Mouse (Mus musculus) forebrain, embryonic 16.5 days (tissue): ENCODE data around the gene Stx1b. TPM values are rescaled to one million over a fixed set of nuclear protein-coding genes. Genes with fewer than 3 reads are reported as not detected.
"Not testable (repeated sequence)": the region's sequence is repeated elsewhere in the genome, so short reads cannot be mapped to it uniquely, and the experiment has no call there.

Experiments
- ATAC-seq: fragments of 200-750 bp; cut with Nextera tagmentation; 2 replicates; pipeline ENCODE4 v1.8.0; 2017; ENCODE audit warnings: mild to moderate bottlenecking, moderate library complexity
- H3K27ac ChIP-seq: fragments of 300-500 bp; sonication (generic); 2 replicates; pipeline ENCODE4 v1.5.1; 2014; ENCODE audit warnings: low read length, control low read depth
- H3K27me3 ChIP-seq: fragments of 300-500 bp; sonication (generic); replicated peaks from 2 replicates; pipeline ENCODE4 v1.6.1; 2014; ENCODE audit warnings: low read length; ENCODE audit not compliant: control insufficient read depth, insufficient read depth
- H3K36me3 ChIP-seq: fragments of 300-500 bp; sonication (generic); 2 replicates; pipeline ENCODE4 v1.6.1; 2014; ENCODE audit not compliant: control insufficient read depth, insufficient read depth
- H3K4me1 ChIP-seq: fragments of 300-500 bp; sonication (generic); replicated peaks from 2 replicates; pipeline ENCODE4 v1.6.1; 2014; ENCODE audit warnings: low read length; ENCODE audit not compliant: control insufficient read depth, insufficient read depth
- H3K4me2 ChIP-seq: fragments of 300-500 bp; sonication (generic); 2 replicates; pipeline ENCODE4 v1.6.1; 2014; ENCODE audit warnings: mild to moderate bottlenecking, low read length, control low read depth
- H3K4me3 ChIP-seq: fragments of 300-500 bp; sonication (generic); replicated peaks from 2 replicates; pipeline ENCODE4 v1.5.1; 2014; ENCODE audit warnings: mild to moderate bottlenecking, low read length, control low read depth
- H3K9ac ChIP-seq: fragments of 300-500 bp; sonication (generic); replicated peaks from 2 replicates; pipeline ENCODE4 v1.6.1; 2014; ENCODE audit warnings: low read depth, low read length, control low read depth
- H3K9me3 ChIP-seq: fragments of 300-500 bp; sonication (generic); 2 replicates; pipeline ENCODE4 v1.6.1; 2016; ENCODE audit warnings: low read length; ENCODE audit not compliant: control insufficient read depth
- WGBS: fragments of 180-500 bp; shearing (Covaris S2); extraction: QIAGEN DNeasy Blood & Tissue Kit; methylation state at CpG from one replicate; pipeline ENCODE4 v1.1.7; 2014; 5-methylcytosine and 5-hydroxymethylcytosine counted together
- polyA plus RNA-seq: library from polyadenylated mRNA; unstranded; fragments of >200 nt; fragmentation: Nextera tagmentation; extraction: Ambion mirVana; gene quantifications from 2 replicates; pipeline ENCODE4 v1.2.1, GENCODE M21; 2015

Gene Stx1b
- polyA plus RNA-seq, 1 experiment from 2014 or later, result 50.8 TPM

DNA sequence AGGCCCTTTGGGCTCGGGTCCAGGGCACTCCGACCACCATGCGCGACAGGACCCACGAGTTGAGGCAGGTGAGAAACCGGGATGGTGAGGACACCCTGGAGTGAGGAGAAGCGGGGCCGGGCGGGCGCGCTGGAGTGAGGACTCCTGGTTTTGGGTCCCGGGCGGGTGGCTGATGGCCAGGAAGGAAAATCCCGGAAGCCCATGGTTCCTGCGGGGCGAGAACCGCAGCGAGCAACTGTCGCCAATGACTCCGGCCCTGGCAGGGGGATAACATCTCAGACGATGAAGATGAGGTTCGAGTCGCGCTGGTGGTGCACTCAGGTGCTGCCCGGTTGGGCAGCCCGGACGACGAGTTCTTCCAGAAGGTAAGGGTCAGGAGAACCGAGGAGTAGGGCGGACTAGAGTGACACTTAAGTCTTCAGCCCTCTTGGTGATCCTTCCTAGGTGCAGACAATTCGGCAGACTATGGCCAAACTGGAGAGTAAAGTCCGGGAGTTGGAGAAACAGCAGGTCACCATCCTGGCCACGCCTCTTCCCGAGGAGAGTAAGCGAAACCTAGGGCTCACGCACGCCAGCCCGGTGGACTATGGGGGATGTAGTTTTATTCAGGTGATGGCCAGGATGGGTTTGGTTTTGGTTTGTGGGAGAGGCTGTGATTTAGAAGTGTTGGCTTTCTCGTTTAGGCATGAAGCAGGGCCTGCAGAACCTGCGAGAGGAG, 17.8 kb upstream of the Stx1b start:
- H3K4me1 ChIP-seq, result peaks cover 7% of the 10 kb centered on the region
- H3K27me3 ChIP-seq, result no peaks in the 10 kb centered on the region
- H3K4me2 ChIP-seq, result peak overlapping the region; percentile 93
- H3K4me3 ChIP-seq, result peak overlapping the region; percentile 71
- WGBS, result under 1% methylated on average over 40 of the region's 40 CpGs
- H3K36me3 ChIP-seq, result no peaks in the 10 kb centered on the region
- H3K9ac ChIP-seq, result peak overlapping the region; percentile 45
- peak; percentile 49 for ATAC-seq
- H3K9me3 ChIP-seq, result no peaks in the 10 kb centered on the region
- peak overlapping the region; percentile 80 for H3K27ac ChIP-seq

DNA sequence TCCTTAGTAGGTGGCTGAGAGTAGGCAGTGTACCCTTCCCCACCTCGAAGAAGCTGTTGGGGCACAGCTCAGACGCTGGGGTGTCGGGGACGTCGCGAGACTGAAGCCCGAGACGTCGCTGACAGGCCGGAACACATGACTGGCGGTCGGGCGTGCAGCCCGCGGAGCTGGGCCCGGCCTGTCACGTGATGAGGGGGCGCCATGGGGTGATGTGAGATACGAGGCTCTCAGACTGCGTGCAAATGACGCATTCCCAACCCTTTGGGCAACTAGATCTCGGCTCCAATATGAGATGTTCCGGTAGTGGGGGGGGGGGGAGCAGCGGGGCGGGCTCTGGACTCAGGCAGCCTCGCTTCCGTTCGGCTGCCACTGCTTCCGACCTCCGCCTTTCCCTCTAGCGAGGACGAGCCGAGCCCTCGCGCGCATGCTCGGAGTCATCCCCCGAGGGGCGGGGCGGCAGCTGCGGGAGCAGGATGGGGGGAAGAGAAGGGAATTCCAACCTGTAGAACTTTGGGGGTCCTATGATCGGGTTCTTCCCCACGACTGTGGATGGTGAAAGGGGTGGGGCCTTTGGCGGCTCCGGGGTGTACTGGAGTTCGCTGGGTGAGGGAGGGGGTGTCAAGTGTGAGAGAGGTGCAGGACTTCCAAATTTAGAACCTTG, 17.1 kb upstream of the Stx1b start:
- no peaks in the 10 kb centered on the region for H3K27me3 ChIP-seq
- H3K9ac ChIP-seq, result peak overlapping the region; percentile 67
- H3K9me3 ChIP-seq, result no peaks in the 10 kb centered on the region
- H3K4me3 ChIP-seq, result peak overlapping the region; percentile 71
- peak; percentile 94 for ATAC-seq
- under 1% methylated on average over 44 of the region's 46 CpGs for WGBS
- H3K36me3 ChIP-seq, result no peaks in the 10 kb centered on the region
- H3K27ac ChIP-seq, result peak overlapping the region; percentile 80
- peak overlapping the region; percentile 93 for H3K4me2 ChIP-seq
- H3K4me1 ChIP-seq, result peaks cover 7% of the 10 kb centered on the region

DNA sequence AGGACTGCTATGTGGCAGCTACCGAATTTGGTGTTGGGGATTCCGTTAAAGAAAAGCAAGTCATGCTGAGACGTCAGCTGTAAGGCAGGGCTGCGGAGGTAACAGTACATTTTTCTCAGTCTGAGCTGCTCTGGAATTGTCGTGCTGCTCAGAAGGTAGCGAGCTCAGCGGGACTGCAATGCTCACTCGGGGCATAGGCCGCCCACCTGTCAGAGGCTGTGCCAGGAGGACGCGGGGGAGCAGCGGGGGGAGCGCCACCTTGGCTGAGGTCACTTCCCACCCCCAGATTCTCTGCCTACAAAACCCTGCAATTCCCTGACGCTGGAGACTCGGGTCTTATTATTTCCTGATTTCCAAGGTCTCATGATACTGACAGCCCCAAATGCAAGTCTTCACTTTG, 16.5 kb upstream of the Stx1b start:
- ATAC-seq, result peak; percentile 20
- H3K4me3 ChIP-seq, result peak overlapping the region; percentile 71
- 1% methylated on average over 15 of the region's 15 CpGs for WGBS
- peak overlapping the region; percentile 80 for H3K27ac ChIP-seq
- H3K36me3 ChIP-seq, result no peaks in the 10 kb centered on the region
- H3K27me3 ChIP-seq, result no peaks in the 10 kb centered on the region
- peak overlapping the region; percentile 93 for H3K4me2 ChIP-seq
- H3K9me3 ChIP-seq, result no peaks in the 10 kb centered on the region
- H3K9ac ChIP-seq, result peak overlapping the region; percentile 67
- H3K4me1 ChIP-seq, result peaks cover 7% of the 10 kb centered on the region

DNA sequence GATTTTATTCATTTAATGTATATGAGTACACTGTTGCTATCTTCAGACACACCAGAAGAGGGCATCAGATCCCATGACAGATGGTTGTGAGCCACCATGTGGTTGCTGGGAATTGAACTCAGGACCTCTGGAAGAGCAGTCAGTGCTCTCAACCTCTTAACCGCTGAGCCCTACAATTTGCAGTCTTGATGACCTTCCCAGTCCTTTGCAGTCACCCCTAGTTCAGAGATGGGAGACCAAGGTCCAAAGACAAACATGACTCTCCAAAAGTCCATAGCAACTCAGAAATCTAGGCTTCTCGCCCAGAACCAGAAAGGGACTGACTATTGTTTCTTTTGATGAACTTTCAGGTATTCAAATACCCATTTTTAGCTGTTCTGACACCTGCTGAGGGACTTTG, 15.7 kb upstream of the Stx1b start:
- not testable (repeated sequence) for ATAC-seq

DNA sequence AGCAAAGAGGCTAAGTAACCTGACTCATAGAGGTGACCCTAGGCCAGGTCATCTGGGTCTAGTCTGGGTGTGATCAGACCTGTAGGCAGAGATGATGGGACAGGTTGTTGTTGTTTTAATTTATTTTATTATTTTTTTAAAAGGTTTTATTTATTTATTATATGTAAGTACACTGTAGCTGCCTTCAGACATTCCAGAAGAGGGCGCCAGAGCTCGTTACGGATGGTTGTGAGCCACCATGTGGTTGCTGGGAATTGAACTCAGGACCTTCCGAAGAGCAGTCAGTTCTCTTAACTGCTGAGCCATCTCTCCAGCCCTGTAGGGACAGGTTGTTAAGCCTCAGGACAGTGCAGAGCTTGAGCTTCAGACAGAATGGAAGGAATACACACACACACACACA, 13.5 kb upstream of the Stx1b start:
- not testable (repeated sequence) for H3K4me1 ChIP-seq, H3K27me3 ChIP-seq, H3K9me3 ChIP-seq, ATAC-seq, H3K9ac ChIP-seq, H3K4me2 ChIP-seq, H3K4me3 ChIP-seq, H3K27ac ChIP-seq, H3K36me3 ChIP-seq
- 73% methylated on average over 4 of the region's 4 CpGs for WGBS

More for the DNA sequence above, 15.7 kb upstream of the Stx1b start:
- H3K36me3 ChIP-seq, H3K9me3 ChIP-seq, H3K27ac ChIP-seq, H3K4me2 ChIP-seq, H3K9ac ChIP-seq, H3K4me1 ChIP-seq, H3K27me3 ChIP-seq, H3K4me3 ChIP-seq: not testable (repeated sequence)
- WGBS, result 84% methylated on average over 2 of the region's 2 CpGs

DNA sequence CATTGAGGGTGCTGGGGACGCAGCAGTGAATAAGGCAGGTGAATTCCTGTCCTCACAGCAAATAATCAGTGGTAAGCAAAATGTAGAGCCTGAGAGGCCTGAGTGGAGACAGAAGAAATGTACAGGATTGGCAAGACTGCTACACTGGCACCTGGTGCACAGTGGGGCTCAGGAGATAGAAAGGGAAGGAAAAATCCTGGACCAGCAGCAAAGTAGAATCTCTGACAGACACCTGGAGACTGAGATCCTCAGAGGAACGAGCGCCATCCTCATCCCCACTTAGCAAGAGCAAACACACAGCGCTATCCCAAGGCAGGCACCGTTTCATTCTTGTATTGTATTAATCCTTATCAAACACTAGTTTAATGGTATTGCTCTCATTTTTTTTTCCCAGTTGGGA, 13.1 kb upstream of the Stx1b start:
- no peak for ATAC-seq
- 90% methylated on average over 5 of the region's 5 CpGs for WGBS

DNA sequence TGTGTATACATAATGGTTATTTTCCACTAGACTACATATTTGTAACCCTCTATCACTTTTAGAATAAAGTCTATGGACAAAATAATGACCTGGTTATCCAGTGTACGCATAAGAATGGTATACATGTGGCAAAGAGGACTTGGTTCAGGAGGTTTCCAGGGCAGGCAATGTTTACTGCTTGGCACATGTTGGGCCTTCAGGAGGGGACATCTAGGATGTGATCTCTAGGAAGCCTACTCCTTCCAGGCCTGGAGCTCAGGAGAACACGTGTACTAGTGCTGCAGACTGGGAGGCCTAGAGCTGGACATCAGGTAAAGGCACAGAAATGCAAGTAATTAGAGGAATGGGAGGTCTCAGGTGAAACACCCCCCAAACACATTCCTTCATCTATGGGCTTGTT, 11.2 kb upstream of the Stx1b start:
- H3K27me3 ChIP-seq, result no peaks in the 10 kb centered on the region
- no peaks in the 10 kb centered on the region for H3K36me3 ChIP-seq
- no peaks in the 10 kb centered on the region for H3K9me3 ChIP-seq
- no peak overlapping the region for H3K4me3 ChIP-seq
- H3K27ac ChIP-seq, result no peak overlapping the region
- 79% methylated on average over 2 of the region's 2 CpGs for WGBS
- H3K4me1 ChIP-seq, result no peaks in the 10 kb centered on the region; the same call in 1 of the 2 replicates
- H3K9ac ChIP-seq, result no peak overlapping the region
- H3K4me2 ChIP-seq, result no peak overlapping the region
- no peak for ATAC-seq

More for the DNA sequence above, 13.1 kb upstream of the Stx1b start:
- no peak overlapping the region for H3K27ac ChIP-seq
- no peak overlapping the region for H3K4me3 ChIP-seq
- no peaks in the 10 kb centered on the region for H3K36me3 ChIP-seq
- H3K27me3 ChIP-seq, result no peaks in the 10 kb centered on the region
- H3K9me3 ChIP-seq, result no peaks in the 10 kb centered on the region
- no peak overlapping the region for H3K9ac ChIP-seq
- H3K4me1 ChIP-seq, result peaks cover 4% of the 10 kb centered on the region
- H3K4me2 ChIP-seq, result no peak overlapping the region

DNA sequence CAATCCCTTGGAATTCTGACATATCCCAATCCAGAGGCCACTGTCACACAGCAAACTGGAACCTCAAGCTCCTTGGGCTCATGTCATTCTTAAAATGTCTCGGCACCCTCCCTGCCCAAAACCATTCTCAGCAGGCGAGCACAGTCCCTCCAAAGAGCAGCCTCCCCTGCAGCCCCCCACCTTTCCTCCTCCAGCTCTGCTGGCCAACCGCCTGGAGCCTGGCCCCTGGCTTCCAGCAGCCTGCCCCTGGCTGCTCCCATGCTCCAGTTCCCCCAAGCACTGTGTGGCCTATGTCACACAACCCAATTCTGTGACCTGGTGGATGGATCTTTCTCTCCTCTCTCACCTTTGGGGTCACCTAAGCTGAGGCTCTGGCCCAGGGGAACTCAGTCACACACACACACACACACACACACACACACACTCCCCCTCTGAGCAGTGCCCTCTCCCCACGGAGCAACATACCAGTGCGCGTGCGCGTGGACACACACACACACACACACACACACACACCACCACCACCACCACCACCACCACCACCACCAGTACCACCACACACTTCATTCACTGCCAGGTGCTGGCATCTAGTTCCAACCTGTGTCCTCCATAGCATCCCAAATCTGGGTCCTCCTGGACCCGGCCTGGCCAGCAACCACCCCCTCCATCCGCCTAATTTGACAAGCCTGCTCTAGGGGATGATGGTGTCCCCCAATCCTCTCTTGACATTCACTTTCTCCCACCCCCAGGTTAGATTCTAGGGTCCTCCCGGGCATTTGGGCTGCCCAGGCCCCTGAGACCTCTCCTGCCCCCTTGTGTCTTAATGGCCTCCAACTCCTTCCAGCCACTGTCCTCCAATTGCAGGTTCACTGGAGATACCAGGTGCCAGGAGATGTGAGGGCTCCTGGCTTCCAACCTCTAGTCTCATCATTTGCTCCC, 845 bp downstream of the Stx1b start:
- WGBS, result 50% methylated on average over 11 of the region's 11 CpGs
- Histone ChIP-seq H3K4me1 (peaks cover 25% of the 10 kb centered on the region), H3K4me3 (peak overlapping the region; percentile 60), H3K9ac (peak overlapping the region; percentile 78), H3K27me3 (no peaks in the 10 kb centered on the region), H3K4me2 (peak overlapping the region; percentile 82), H3K9me3 (no peaks in the 10 kb centered on the region), H3K27ac (peak overlapping the region; percentile 49), H3K36me3 (no peaks in the 10 kb centered on the region)
- peak; percentile 4; the same call in 1 of the 2 replicates for ATAC-seq

DNA sequence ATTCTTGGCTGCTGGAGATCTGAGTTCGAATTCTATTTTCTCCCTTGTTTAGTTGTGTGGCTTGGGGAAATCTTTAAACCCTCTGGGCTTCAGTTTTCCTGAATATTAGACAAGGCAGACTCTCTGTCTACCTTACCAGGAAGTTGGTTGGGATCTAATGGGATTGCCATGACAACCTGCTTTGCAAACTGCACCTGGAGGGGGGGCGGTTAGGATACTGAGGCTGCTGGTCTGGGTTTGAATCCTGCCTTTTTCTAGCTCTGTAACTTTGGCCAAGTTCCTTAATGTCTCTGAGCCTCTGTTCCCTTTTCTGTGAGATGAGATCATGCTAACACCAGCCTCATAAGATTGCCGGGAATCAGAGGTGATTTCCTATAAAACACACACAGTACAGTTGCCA, 1.9 kb downstream of the Stx1b start:
- Histone ChIP-seq H3K27me3 (no peaks in the 10 kb centered on the region), H3K9me3 (no peaks in the 10 kb centered on the region), H3K4me2 (no peak overlapping the region), H3K36me3 (no peaks in the 10 kb centered on the region), H3K4me1 (peaks cover 25% of the 10 kb centered on the region), H3K9ac (no peak overlapping the region), H3K4me3 (no peak overlapping the region), H3K27ac (no peak overlapping the region)
- no peak for ATAC-seq
- WGBS, result 78% methylated on average over 3 of the region's 3 CpGs
